Mouse (Mus musculus) layer of hippocampus, postnatal 25 days (tissue): ENCODE measurements around the gene Ranbp9. TPM values are rescaled to one million over a fixed set of nuclear protein-coding genes. Genes with fewer than 3 reads are reported as not detected.

Source experiments
- DNase-seq, 2 experiments: peaks; one replicate each; pipeline ENCODE4 v3.0.0; 2022; ENCODE audit warnings: mixed read lengths in 2 of 2, low spot score in 1 of 2; ENCODE audit errors: extremely low spot score in 1 of 2
- total RNA-seq, 2 experiments: library from RNA; stranded (reverse); gene quantifications; 2 replicates each; pipeline ENCODE4 v1.2.3; 2021

The Ranbp9 gene
- 10 to 100 TPM; 81.4 to 82.4 TPM for total RNA-seq

DNA sequence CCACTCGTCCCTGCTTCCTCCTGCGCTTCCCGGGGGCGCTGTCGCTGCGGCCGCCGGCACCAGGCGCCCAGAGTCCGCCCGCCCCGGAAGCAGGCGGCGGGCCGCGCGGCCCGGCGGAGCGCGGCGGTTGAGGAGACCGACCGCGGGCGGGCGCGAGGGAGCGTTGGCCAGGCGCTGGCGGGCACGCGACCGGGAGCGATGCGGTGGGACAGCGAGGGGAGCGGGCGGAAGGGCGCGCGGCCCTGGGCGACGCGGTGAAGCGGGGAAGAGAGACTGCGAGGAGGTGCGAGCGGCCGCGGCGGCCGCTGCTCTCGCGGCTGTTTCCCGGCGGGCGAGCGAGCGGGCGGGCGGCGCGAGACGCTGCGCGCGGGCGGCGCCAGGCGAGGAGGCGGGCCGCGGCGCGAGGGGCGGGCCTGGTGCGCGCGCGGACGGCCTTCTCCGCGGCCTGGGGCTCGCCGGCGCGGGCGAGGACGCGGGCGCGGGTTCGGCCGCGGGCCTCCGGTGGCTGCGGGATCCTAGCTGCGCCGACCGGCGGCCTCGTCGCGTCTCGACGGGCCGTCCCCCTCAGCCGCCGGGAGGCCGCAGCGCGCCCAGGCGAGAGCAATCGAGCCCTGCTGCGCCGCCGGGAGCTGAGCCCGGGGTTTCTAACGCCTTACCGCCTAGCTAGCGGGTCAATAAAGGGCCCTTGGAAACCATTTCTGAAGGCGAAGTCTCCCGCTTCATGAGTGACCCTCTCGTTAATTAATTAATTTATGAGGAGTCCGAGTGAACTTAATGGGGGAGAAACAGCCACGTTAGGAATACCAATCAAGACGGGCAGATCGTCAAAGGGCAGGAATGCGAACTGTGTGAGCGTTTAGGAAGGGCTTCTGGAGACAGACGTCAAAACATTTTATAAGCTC is at the start of gene Ranbp9:
Gene Ranbp9, minus strand, starts transcription at position 326 of the 902 bp plus-strand sequence.
- peak; percentile 57 to 68 for DNase-seq

GRCm38 (mm10) chr13:43530129-43530831 is 49.2 kb upstream of the Ranbp9 start:
- no peak for DNase-seq

GRCm38 (mm10) chr13:43526289-43526688 is 45.2 kb upstream of the Ranbp9 start:
- DNase-seq: no peak

DNA sequence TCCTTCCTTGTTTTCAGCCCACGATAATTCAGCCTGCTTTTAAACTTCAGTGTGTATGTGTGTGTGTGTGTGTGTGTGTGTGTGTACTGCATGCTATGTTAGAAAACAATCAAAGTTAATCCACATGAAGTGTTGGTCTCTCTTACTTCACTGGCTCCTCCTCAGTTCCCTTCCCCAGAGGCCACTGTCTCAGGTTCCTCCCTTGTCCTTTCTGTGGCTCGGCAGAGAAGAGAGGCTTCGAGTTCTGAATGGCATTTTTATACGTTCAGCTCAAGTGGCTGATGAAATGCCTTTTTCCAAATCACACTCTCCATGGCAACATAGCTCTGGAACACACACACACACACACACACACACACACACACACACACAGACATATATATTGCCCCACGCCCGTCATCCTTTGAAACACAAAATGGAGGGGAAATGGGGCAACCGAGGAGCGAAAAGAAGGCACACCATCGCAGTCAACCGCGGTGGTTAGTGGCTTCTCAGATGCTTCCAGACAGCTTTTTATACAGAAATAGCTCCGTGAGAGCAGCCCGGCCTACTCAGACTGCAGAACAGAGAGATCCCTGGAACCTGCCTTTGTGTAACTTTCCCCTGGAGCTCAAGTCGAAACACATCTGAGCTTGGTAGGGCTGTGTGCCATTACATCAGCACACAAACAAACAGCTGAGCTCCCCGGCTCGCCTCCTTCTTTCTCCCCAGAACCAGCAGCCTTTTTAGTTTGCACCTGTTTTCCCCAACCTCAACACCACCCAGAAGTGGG is 44.5 kb upstream of the Ranbp9 start:
- peak in 1 of 2 experiments; percentile 26 for DNase-seq

DNA sequence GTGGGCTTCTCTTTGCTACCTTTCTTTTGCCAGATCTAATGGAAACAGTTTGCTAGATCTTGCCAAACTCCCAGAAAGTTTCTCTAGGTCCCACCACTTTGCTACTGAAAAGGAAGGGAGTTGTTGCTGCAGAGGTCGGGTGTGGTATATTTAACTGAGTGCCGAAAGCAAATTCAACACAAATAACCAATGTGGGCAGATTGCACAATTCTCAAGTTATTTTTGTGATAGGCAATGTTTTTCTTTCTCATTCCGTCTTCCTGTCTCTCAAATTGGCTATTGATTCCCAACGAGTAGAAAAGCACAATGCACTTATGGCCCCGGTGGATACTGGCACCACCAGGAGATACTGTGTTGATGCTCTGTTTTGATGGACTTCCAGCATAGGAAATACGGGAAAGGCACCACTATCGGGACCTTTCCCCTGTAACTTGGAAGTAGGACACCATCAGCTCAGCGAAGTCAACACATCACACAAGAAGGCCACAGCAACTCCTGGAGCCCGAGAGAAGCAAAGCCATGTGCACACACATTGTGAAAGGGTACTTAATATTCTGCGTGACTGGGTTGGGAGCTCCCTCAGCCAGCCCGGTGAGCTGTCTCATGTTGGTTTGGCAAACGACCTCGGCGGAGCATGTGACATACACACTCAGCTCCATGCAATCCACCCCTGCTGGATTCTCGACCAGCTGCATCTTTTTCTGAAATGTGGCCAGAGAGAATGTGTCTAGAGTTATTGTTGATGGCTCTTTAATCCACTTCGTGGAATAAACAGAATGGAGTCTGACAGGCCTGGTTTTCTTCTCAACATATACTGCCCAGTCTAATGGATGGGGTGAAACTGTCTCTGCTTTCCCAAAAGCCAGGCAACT is 43.6 kb upstream of the Ranbp9 start:
- DNase-seq: peak in 1 of 2 experiments; percentile 41

- no peak for DNase-seq
Observed at GRCm38 (mm10) chr13:43523906-43524480, 42.9 kb upstream of the Ranbp9 start.

DNA sequence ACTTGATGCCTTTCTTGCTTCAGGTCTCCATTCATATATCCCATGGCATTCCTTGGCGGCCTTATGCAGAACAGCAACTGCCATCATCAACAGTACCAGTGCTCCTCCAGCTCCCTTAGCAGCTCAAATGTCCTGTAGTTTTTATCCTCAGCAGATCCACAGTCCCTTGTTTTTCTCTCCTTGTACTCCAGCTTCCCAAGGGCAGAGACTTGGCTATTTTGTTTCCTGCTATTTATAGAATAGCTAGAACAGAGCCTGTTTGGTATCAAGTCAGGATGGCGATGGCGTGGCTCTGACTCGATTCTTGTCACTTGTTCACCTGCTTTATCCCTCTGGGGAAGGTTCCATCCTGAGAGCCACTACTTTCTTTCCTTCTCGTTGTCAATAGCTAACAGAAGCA is 40.9 kb upstream of the Ranbp9 start:
- DNase-seq: no peak

DNA sequence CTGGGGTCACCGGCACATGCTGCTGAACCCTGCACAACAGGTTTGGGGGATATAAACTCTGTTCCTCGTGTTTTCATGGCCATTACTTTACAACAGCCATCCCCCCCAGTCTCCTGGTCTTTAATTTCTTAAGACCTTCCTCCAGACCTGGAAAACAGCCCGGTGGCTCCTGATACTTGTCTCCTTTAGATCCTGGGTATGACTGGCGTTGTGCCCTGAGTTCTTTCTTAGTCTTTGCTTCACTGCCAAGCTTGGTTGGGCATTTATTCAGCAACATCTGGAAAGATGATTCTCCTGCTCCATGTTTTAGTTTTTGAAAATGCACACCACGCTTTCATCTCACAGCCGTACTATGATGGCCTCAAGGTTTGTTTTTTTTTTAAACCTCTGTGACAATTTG is 38.2 kb upstream of the Ranbp9 start:
- no peak for DNase-seq

DNA sequence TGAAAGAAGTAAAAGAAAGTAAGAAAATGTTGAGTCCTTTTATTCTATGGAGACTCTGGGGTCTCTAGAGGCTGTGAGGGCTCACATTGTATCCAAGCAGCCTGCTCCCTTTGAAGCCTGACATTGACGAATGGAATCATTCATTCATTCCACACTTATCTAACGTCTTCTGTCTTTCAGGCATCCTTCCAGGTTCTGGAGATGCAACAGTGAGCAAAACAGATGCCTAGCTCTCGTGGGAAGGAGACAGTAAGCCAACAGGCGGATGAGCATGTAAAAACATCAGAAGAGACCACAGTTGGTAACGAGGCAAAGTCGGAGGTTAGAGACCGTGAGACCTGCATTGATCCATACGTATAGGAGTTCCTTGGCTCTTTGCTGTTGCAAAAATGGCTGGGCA is 36.3 kb upstream of the Ranbp9 start:
- DNase-seq: no peak

DNA sequence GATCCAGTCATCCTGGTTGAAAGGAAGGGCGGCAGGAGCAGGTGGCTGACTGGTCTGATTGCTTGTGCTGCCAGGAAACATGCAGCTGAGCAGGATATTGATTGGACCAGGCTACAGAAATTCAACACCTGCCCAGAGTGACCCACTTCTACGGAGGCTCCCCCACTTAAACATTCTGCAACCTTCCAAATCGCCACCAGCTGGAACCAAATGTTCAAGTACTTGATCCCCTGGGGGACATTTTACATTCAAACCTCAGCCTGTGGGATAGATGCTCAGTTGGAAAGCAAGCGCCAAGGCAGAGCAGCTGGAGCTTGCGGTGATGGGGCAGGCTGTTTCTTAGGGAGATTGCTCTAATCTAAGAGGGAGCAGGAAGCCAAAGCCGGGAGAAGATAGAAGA is 35.8 kb upstream of the Ranbp9 start:
- no peak for DNase-seq

DNA sequence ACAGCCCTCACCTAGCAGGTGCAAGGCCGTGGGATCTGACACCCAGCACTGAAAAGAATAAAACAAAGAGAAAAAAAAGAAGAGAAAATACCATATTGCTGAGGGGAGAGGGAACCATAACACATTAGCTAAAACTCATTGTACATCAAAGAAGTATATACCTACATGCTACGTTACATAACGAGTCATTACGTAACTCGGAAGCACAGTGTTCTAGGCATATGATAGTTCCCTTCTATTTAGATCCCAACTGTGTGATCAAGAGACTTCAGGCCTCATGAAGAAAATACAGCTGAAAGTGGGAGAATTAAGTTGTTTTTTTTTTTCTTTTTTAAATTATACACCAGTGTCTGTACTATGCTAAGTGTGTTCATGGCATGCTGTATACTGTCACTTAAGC is 35.0 kb upstream of the Ranbp9 start:
- no peak for DNase-seq

DNA sequence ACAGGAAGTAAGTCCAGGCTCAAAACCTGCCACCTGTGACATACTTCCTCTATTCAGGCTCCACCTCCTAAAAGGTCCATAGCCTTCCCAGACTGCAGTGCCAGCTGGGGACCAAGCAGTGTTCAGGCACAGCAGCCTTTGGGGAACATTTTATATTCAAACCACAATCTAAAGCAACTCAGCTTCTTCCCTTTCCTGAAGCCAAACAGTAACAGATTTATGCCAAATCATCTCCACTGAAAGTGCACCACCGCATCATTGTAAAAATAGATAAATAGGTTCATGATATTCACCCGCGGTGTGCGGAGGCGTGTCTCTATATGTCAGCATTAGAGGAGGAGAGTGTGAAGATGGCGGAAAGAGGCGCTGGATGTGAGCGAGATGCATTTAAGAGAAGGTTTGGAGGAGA is 33.9 kb upstream of the Ranbp9 start:
- DNase-seq: no peak

- DNase-seq: no peak
Observed at GRCm38 (mm10) chr13:43512736-43513135, 31.7 kb upstream of the Ranbp9 start.

DNA sequence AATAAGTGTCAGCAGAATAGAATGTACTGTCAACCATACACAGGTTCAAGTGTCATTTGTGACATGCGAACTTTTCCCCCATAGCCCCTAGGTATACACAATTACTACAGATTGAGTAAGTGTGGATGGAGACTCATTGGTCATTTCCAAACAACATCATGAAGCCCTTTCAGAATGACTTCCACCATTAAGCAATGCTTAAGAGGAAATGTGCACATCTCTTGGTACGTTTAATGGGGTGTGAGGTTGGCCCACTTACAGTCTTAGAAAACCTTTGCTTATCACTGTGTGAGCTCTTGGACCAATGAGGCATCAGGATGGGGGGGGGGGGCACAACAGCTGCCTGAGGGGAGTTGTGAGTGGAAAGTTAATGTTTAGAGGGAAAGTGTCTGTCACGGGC is 24.7 kb upstream of the Ranbp9 start:
- no peak for DNase-seq

- no peak for DNase-seq
Observed at GRCm38 (mm10) chr13:43503395-43503850, 22.3 kb upstream of the Ranbp9 start.

GRCm38 (mm10) chr13:43501601-43502000 is 20.5 kb upstream of the Ranbp9 start:
- DNase-seq: no peak

DNA sequence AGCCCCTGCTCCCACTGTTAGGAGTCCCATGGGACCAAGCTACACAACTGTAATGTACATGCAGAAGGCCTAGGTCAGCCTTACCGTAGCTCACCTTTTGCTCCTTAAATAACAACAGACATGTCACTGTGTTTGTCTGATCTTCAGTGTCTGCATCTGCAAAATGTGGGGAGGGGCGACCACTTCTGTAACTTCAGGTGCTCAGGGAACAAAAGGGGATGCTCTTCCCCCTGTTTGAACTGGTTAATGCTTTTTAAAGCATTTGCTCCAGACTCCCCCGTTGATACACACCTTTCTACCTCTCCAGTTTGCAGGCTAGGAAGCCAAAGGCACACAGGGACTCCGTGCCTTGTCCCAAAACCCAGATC is 19.4 kb upstream of the Ranbp9 start:
- DNase-seq: no peak

DNA sequence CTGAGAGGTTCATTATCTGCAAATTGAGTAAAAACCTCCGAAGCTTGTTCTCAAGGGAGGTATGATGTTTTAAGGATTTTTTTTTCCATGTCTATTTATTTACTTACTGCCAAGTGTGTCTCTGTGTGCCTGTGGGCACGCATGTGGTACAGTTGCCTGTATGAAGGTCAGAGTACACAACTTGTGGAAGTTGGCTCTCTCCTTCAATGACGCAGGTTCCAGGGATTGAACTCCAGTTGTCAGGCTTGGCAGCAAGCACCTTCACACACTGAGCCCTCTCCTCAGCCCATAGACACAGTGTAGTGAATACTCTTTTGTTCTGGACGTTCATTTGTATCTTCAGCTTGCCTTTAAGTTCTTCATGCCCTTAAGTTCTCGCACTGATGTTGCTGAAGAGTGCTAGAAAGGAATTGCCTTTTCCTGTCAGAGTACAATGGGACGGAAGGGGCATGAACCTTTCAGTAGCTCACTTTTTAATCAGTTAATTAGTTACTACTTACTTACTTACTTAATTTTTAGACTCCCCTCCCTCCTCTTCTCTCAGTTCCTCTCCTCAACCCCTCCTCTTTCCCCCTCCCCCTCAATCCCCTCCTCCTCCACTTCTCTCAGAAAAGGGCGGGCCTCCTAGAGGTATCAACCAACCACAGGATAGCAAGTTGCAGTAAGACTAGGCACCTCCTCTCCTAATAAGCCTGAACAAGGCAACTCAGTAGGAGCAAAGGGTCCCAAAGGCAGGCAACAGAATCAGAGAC is 18.8 kb upstream of the Ranbp9 start:
- DNase-seq: no peak

GRCm38 (mm10) chr13:43498849-43499248 is 17.8 kb upstream of the Ranbp9 start:
- DNase-seq: peak in 1 of 2 experiments; percentile 25
